Mouse (Mus musculus) forebrain, embryonic 14.5 days (tissue): ENCODE results near the gene Micall1. TPM values are rescaled to one million over a fixed set of nuclear protein-coding genes. Genes with fewer than 3 reads are reported as not detected.

Experiments used
- ATAC-seq: fragments of 200-750 bp; cut with Nextera tagmentation; 2 replicates; pipeline ENCODE4 v1.8.0; 2017; ENCODE audit warnings: mild to moderate bottlenecking, moderate library complexity
- DNase-seq: peaks from one replicate; pipeline ENCODE4 v3.0.0-alpha.2; 2015; ENCODE audit warnings: low spot score
- H3K27ac ChIP-seq: fragments of 300-500 bp; sonication (generic); 2 replicates; pipeline ENCODE4 v1.5.1; 2014; ENCODE audit warnings: low read depth, mild to moderate bottlenecking, control low read depth, low read length, moderate library complexity
- H3K27me3 ChIP-seq: fragments of 300-500 bp; sonication (generic); replicated peaks from 2 replicates; pipeline ENCODE4 v1.6.1; 2014; ENCODE audit warnings: low read length, control low read depth, mixed read lengths; ENCODE audit not compliant: control insufficient read depth, insufficient read depth
- H3K36me3 ChIP-seq: fragments of 300-500 bp; sonication (generic); 2 replicates; pipeline ENCODE4 v1.6.1; 2014; ENCODE audit warnings: low read length, control low read depth; ENCODE audit not compliant: control insufficient read depth, insufficient read depth
- H3K4me1 ChIP-seq: fragments of 300-500 bp; sonication (generic); 2 replicates; pipeline ENCODE4 v1.6.1; 2014; ENCODE audit warnings: antibody characterized with exemption, low read length, control low read depth; ENCODE audit not compliant: control insufficient read depth, insufficient read depth
- H3K4me2 ChIP-seq: fragments of 300-500 bp; sonication (generic); 2 replicates; pipeline ENCODE4 v1.6.1; 2014; ENCODE audit warnings: mild to moderate bottlenecking, control low read depth, low read length
- H3K4me3 ChIP-seq: fragments of 300-500 bp; sonication (generic); 2 replicates; pipeline ENCODE4 v1.5.1; 2014; ENCODE audit warnings: low read depth, low read length, control low read depth
- H3K9ac ChIP-seq: fragments of 300-500 bp; sonication (generic); 2 replicates; pipeline ENCODE4 v1.6.1; 2014; ENCODE audit warnings: mild to moderate bottlenecking, low read length, control low read depth, moderate library complexity
- H3K9me3 ChIP-seq: fragments of 300-500 bp; sonication (generic); replicated peaks from 2 replicates; pipeline ENCODE4 v1.6.1; 2016; ENCODE audit warnings: low read length, control low read depth, mixed read lengths; ENCODE audit not compliant: control insufficient read depth
- WGBS: fragments of 180-500 bp; shearing (Covaris S2); extraction: QIAGEN DNeasy Blood & Tissue Kit; methylation state at CpG from one replicate; pipeline ENCODE4 v1.1.7; 2014; 5-methylcytosine and 5-hydroxymethylcytosine counted together
- polyA plus RNA-seq: library from polyadenylated mRNA; unstranded; fragments of >200 nt; fragmentation: Nextera tagmentation; extraction: Ambion mirVana; gene quantifications from 2 replicates; pipeline ENCODE4 v1.2.1, GENCODE M21; 2014

Micall1 gene
- polyA plus RNA-seq, 1 experiment from 2014 or later: 5.7 TPM

DNA sequence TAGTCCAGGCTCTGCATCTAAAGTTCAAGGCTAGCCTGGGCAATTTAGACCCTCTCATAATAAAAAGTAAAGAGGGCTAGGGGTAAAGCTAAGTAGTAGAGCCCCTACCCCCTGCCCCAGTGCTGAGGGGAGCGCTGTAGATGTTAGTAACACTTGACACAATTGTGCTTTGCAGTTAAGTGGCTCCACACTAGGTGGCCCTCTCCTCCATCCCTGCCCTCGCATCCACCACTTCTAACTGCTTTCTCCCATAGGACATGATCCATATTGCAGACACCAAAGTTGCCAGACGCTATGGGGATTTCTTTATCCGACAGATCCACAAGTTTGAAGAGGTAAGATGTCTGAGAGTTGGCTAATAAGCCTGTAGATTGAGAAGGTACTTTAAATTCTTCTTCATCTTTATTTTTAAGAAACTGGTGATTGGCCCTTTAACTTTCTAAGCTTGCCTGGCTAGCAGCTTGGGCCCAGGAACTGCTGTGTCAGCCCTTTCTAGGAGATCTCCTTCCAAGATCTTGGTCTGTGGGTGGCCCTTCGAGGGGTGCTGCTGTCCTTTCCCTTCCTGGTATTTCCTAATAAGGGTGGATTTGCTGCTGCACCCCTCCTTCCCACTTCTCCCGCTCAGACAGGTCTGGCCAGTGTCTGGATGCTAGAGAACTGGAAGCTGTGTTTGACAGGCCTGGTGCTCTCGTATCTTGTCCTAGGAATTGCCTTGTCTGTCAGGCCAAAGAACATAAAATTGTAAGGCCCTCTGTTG, 15.4 kb upstream of the Micall1 start:
- no peak overlapping the region for H3K4me3 ChIP-seq
- no peak overlapping the region for H3K27ac ChIP-seq
- no peaks in the 10 kb centered on the region for H3K9me3 ChIP-seq
- no peaks in the 10 kb centered on the region for H3K27me3 ChIP-seq
- no peak overlapping the region for H3K9ac ChIP-seq
- no peak for ATAC-seq
- 78% methylated on average over 7 of the region's 7 CpGs for WGBS
- H3K4me1 ChIP-seq: no peaks in the 10 kb centered on the region
- no peak for DNase-seq
- H3K36me3 ChIP-seq: peaks cover 77% of the 10 kb centered on the region
- no peak overlapping the region for H3K4me2 ChIP-seq

DNA sequence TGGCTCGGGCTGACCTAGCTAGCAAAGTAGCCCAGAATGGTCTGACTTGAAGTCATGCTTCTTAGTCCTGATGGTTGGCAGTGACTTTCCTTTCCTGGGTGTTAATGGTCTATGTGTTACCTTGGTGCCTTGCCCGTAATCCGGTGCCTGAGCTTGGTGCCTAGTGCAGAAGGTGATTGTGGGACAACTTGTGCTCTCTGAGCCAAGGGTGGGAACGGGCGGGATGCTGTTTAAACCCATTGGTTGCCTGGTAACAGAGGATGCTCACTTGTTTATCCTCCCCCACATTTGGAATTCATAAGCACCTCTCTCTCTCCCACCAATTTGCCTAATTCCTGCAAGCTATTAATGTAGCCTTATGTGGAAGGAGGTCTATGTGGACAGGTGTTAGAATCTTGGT, 13.2 kb upstream of the Micall1 start:
- Histone ChIP-seq H3K27me3 (no peaks in the 10 kb centered on the region), H3K4me1 (no peaks in the 10 kb centered on the region), H3K27ac (no peak overlapping the region), H3K36me3 (peaks cover 56% of the 10 kb centered on the region), H3K9ac (no peak overlapping the region), H3K9me3 (no peaks in the 10 kb centered on the region), H3K4me3 (no peak overlapping the region), H3K4me2 (no peak overlapping the region)
- DNase-seq (no peak), ATAC-seq (no peak)
- 86% methylated on average over 5 of the region's 5 CpGs for WGBS

DNA sequence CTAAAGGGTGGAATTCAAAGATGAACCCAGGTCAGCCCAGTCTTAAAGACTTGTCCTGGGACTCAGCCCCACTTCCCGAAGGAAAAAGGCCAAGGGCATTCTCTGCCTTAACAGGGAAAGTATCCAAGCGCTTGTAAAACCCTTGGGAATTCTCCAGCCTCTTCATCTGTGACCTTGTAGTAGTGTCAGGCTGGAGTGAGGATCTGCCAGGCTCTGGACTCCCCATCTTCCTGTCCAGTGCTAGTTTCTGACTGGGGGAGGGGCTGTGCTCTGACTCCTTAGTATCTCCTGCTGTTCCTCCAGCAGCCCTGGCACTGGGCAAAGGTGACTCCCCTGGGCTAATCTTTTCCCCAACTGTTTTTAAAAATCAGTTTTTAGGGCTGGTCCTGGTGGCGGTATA, 12.1 kb upstream of the Micall1 start:
- H3K9ac ChIP-seq: no peak overlapping the region
- no peaks in the 10 kb centered on the region for H3K27me3 ChIP-seq
- DNase-seq: no peak
- H3K27ac ChIP-seq: no peak overlapping the region
- H3K4me2 ChIP-seq: no peak overlapping the region
- WGBS: 79% methylated on average over 3 of the region's 3 CpGs
- no peak for ATAC-seq
- H3K4me1 ChIP-seq: no peaks in the 10 kb centered on the region
- H3K36me3 ChIP-seq: peaks cover 46% of the 10 kb centered on the region
- no peak overlapping the region for H3K4me3 ChIP-seq
- no peaks in the 10 kb centered on the region for H3K9me3 ChIP-seq

DNA sequence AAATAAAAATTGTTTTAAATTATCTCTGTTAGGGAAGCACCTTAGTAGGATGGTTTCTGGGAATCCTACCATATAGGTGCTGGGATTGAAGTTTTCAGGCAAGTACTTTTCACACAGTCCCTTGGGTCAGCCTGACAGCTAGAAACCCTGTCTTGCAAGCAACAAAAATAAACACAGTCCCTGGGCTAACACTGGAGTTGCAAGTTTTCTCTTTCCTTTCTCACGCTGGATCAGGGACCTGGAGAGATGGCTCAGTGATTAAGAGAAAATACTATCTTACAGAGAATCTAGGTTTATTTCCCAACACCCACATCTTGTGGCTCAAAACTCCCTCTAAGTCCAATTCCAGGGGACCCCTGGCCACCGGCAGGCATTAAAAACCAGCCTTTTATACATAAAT, 11.6 kb upstream of the Micall1 start:
- 47% methylated on average over 2 of the region's 2 CpGs for WGBS
- ATAC-seq (no peak), DNase-seq (no peak)
- Histone ChIP-seq H3K27me3 (no peaks in the 10 kb centered on the region), H3K9ac (no peak overlapping the region), H3K9me3 (no peaks in the 10 kb centered on the region), H3K4me2 (no peak overlapping the region), H3K4me1 (no peaks in the 10 kb centered on the region), H3K27ac (no peak overlapping the region), H3K36me3 (peaks cover 41% of the 10 kb centered on the region), H3K4me3 (no peak overlapping the region)

DNA sequence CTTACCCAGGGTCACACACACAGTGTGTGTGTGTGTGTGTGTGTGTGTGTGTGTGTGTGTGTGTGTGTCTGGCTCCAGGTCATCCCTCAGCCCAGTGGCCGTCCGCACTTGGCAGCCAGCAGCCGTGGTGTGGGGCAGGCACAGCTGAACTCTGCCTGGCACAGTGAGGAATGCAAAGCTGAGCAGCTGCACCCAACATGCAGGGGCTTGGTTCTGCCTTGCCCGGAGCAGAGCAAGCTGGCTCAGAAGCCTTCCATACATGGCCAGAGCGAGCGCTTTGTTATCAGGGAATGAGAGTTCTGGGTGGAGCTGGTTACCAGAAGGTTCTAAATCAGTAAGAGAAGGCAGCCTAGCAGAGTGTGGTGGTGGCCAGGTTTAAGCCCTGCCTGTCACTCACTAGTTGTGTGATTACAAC, 11.1 kb upstream of the Micall1 start:
- 71% methylated on average over 6 of the region's 6 CpGs for WGBS
- ATAC-seq (no peak), DNase-seq (no peak)
- peaks cover 36% of the 10 kb centered on the region for H3K36me3 ChIP-seq
- H3K4me2 ChIP-seq: no peak overlapping the region
- H3K9ac ChIP-seq: no peak overlapping the region
- H3K4me3 ChIP-seq: no peak overlapping the region
- H3K4me1 ChIP-seq: no peaks in the 10 kb centered on the region
- H3K27me3 ChIP-seq: no peaks in the 10 kb centered on the region
- no peak overlapping the region for H3K27ac ChIP-seq
- H3K9me3 ChIP-seq: no peaks in the 10 kb centered on the region

DNA sequence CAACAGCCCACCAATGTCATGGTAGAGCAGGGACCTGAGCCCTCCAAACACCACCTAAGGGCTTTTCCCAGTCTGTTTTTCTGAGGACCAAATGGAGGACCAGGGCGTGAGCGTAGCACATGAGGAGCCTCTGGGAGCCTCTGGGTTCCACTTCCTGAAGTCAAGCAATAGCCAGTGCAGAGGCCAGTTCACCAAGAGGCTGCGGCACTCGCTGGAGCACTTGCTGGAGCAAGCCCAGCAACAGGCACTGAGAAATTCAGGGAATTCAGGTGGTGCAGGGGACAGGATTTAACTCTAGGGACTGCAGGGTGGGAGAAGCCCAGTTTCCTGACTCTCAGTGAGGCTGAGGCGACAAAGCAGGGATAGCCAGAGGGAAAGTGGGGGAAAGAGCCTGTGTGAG, 10.5 kb upstream of the Micall1 start:
- no peak overlapping the region for H3K9ac ChIP-seq
- 75% methylated on average over 5 of the region's 5 CpGs for WGBS
- ATAC-seq: no peak
- no peak overlapping the region for H3K4me2 ChIP-seq
- no peak overlapping the region for H3K4me3 ChIP-seq
- no peak for DNase-seq
- peaks cover 30% of the 10 kb centered on the region for H3K36me3 ChIP-seq
- H3K27ac ChIP-seq: no peak overlapping the region
- H3K4me1 ChIP-seq: no peaks in the 10 kb centered on the region
- no peaks in the 10 kb centered on the region for H3K27me3 ChIP-seq
- H3K9me3 ChIP-seq: no peaks in the 10 kb centered on the region

DNA sequence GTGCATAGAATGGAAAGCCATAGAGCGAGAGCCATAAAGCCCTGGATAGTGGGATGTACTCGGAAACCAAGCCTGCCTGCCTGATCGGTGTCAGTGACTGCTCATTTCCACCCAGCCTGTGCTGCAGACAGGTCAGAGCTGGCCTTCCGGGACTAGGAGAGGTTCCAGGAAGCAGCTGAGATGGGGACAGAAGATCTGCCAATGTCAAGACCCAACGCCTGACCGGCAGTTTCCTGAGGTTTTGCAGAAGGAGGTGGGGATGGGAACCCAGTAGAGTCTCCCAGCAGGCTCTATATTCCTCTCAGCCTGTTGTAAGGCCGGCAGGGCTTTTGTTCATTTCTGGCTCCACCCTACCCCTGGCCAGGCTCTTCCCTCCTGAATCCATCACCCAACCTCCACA, 9.8 kb upstream of the Micall1 start:
- H3K27ac ChIP-seq: no peak overlapping the region
- no peak overlapping the region for H3K4me3 ChIP-seq
- WGBS: 44% methylated on average over 7 of the region's 7 CpGs
- no peak overlapping the region for H3K9ac ChIP-seq
- H3K4me2 ChIP-seq: no peak overlapping the region
- ATAC-seq (no peak), DNase-seq (no peak)
- no peaks in the 10 kb centered on the region for H3K9me3 ChIP-seq
- H3K36me3 ChIP-seq: peaks cover 23% of the 10 kb centered on the region
- H3K27me3 ChIP-seq: no peaks in the 10 kb centered on the region
- no peaks in the 10 kb centered on the region for H3K4me1 ChIP-seq

DNA sequence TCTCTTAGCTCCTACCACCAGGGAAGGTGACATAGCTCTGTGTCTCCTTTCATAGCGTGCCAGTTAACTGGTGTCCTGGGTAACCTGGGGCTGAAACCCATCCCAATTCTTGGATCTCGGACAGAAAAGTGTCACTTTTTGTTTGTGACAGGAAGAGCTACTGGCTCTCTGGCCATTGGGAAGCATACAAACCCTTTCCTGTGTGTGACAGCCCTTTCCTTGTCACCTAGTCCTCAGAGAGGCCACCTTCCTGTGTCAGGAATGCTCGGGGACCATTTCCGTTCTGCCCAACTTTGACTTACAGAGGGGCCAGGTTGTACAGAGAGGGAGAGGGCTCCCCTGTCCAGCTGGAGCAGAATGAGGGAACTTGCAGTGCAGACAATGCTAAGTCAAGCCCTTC, 9.2 kb upstream of the Micall1 start:
- H3K27ac ChIP-seq: no peak overlapping the region

DNA sequence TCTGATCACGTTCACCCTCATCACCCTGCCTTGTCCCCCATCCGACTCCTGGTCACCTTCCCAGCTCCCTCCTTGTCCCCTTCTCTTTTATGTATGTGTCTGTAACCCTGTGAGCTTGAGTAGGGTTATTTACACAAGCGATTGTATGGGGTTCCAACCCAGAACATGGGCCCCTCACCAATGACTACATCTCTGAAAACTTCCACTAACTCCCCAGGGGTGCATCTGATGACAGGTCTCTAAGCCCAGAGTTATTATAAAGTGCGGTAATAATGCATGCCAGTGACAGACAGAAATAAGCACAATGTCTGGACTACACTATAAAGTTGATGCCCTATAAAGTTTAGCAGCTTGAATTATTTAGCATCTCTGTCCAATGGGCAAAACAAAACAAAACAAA, 8.3 kb upstream of the Micall1 start:
- ATAC-seq (no peak), DNase-seq (no peak)
- 74% methylated on average over 4 of the region's 4 CpGs for WGBS
- Histone ChIP-seq H3K9ac (no peak overlapping the region), H3K27me3 (no peaks in the 10 kb centered on the region), H3K27ac (no peak overlapping the region), H3K36me3 (peaks cover 8% of the 10 kb centered on the region; the same call in 1 of the 2 replicates), H3K4me2 (no peak overlapping the region), H3K4me3 (no peak overlapping the region), H3K4me1 (no peaks in the 10 kb centered on the region), H3K9me3 (no peaks in the 10 kb centered on the region)

More for the DNA sequence above, 9.2 kb upstream of the Micall1 start:
- H3K4me3 ChIP-seq: no peak overlapping the region
- H3K9ac ChIP-seq: no peak overlapping the region
- ATAC-seq: no peak
- DNase-seq: no peak
- WGBS: 74% methylated on average over 4 of the region's 4 CpGs
- H3K27me3 ChIP-seq: no peaks in the 10 kb centered on the region
- H3K4me1 ChIP-seq: no peaks in the 10 kb centered on the region
- H3K36me3 ChIP-seq: peaks cover 17% of the 10 kb centered on the region
- no peaks in the 10 kb centered on the region for H3K9me3 ChIP-seq
- no peak overlapping the region for H3K4me2 ChIP-seq
